Mouse (Mus musculus) c-Kit-positive CD71-positive TER-119-positive erythroid progenitor cells, embryonic 14.5 days (primary cell): Measurements from ENCODE around the gene Ppp1r1a.

Source experiments
- DNase-seq: peaks from one replicate; pipeline ENCODE4 v3.0.0-alpha.2; 2013; ENCODE audit warnings: low spot score

Gene Ppp1r1a

GRCm38 (mm10) chr15:103537822-103538213 is at the start of gene Ppp1r1a:
TSS of gene Ppp1r1a (minus strand) at chr15:103538003.
- DNase-seq: no peak

DNA sequence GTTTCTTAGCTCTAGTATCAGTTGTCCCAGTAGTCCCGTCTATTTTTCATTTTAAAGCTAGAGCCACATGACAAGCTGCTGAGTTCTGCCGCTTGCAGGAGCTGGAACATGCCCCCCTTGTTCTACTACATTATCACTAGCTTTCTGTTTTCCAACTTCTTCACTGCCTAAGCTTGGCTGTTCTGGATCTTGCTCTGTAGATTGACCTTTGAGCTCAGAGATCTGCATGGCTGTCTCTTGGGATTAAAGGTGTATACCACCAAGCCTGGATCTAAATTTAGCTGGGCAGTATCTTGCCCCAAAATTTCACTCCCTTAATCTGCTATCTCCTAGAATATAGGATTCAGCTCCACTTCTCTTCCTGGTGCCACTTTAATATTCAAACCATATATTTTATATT is 48.1 kb upstream of the Ppp1r1a start:
- DNase-seq: no peak

DNA sequence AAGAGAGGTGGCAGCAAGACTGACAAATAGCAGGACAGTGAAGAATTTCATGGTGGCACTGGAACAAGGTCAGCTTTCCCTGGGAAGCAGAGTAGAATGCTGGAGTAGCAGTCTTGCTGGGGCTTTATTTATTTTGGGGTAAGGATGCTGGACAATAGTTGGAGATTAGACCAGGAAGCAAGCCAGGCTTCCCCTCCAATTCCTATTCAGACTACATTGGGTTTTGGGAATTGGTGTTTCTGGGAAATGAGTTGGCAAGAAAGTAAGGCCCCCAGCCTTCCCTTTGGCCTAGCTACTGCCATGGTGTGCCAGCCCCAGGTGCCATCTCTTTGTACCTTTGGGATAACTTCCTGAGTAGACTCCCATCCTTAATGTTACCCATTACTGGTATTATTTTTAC is 27.2 kb upstream of the Ppp1r1a start, which contains the start of gene Glycam1:
TSS of gene Glycam1 (minus strand) at position 101 of the 400 bp plus-strand sequence.
- DNase-seq: no peak

DNA sequence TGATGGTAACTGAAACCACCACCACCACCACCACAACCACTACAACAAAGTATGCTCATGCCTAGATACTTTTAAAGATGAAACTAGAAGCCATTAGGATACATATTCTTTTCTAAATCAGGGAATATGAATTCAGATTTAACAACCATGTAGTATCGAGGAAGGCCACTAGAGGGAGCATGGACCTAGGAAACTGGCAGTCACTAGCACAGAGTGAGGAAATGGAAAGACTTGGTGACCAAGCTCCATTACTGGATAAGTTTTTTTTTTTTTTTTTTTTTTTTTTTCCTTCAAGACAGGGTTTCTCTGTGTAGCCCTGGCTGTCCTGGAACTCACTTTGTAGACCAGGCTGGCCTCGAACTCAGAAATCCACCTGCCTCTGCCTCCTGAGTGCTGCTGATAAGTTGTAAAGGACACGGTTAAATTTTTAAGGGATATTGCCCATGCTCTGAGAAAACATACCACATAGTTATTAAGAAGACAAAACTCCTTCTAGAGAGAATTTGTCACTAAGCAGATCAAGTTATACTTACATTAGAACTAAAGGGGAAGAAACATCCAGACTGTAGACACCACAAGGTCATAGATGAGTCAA is 14.4 kb upstream of the Ppp1r1a start:
- peak; percentile 27 for DNase-seq

GRCm38 (mm10) chr15:103551053-103551452 is 13.2 kb upstream of the Ppp1r1a start:
- DNase-seq: no peak

GRCm38 (mm10) chr15:103549475-103549874 is 11.7 kb upstream of the Ppp1r1a start:
- no peak for DNase-seq

DNA sequence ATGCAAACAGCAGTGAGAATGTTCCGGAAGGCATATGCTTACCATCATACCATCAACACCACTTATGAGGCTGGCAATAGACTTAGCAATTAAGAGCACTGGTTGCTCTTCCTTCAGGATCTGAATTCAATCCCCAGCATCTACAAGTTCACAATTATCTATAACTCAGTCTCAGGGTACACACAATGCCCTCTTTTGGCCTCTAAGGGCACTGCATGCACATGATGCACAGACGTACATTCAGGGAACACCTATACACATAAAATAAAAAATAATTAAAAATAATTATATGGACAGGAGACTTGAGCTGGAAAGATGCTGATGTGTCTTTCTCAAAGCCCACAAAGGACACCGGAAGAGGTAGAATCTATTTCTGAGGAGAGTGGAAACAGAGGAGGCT is 10.2 kb upstream of the Ppp1r1a start:
- DNase-seq: no peak

DNA sequence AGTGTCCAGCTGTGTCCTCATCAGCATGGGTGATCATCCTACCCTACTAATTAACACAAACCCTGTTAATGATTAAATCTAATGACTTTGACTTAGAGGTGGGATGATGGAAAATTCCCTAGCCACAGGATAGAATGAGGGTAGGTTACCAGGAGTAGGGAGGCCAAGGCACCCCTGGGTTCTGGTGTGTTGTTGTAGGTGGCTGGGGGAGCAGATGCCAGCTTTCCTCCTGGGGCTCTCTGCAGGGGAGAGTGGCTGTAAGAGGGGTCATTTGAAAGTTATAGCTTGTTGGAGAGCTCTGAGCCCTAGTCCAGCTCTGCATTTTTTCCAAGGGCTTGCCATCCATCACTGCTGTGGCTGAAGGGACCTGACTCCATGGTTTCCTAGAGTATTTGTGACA is 4.7 kb upstream of the Ppp1r1a start:
- no peak for DNase-seq

- DNase-seq: no peak
Measured at GRCm38 (mm10) chr15:103540646-103541045, 2.8 kb upstream of the Ppp1r1a start.

- no peak for DNase-seq
Measured at GRCm38 (mm10) chr15:103539259-103539658, 1.5 kb upstream of the Ppp1r1a start.

DNA sequence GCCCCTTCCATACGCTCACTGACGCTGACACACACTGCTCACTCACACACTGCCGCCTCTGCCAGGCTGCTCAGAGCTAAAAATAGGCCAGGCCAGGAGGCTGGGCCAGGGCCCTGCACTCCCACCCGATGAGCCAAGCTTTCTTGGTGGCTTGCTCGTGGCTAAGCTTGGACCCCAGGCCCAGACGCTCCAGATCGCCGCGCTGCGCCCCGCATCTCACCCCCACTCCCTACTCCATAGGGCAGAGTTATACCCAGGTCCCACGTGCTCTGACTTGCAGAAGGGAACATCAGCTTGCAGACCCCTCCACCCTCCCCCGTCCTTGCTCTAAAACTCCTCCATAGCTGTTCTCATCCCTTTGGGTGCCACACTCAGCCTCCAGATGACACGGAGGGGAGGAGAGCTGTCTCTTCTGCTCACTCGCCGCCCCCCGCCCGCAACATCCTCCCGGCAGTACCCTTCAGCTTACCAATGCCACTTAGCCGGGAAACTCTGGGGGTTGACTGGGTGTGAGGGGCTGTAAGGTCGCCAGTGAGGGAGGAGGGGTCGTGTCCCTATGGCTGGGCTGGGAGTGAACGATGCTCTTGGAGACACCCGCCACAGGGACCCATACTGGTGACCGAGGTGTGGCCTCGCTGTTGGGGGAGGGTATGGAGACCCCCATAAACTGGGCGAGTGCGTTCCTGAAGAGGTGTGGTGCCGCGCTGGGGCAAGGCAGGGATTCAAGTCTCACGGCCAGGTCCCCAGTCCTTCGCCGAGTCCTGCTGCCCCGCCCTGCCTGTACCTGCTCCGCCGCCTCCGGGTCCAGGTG is 587 bp downstream of the Ppp1r1a start:
- no peak for DNase-seq

GRCm38 (mm10) chr15:103536456-103536855 is 1.3 kb downstream of the Ppp1r1a start:
- no peak for DNase-seq

GRCm38 (mm10) chr15:103535786-103536185 is 2.0 kb downstream of the Ppp1r1a start:
- DNase-seq: no peak

DNA sequence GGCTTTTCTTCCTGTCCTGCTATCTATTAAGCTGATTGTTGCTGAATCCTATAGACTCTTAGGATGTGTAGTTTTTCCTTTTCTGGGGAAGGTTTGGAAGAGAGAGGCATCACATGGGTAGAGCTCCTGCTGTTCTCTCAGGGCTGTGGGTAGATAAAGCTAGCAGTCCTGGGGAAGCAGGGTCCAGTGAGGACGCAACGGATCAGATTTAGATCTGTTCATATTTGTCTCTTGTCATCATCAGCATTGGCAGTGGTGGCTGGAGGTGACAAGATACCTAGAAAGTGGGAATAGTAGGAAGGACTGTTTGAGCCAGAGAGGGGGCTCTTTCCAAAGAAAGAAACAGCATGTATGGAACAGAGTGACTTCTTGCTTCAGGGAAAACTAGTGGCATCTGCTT is 2.8 kb downstream of the Ppp1r1a start:
- no peak for DNase-seq

DNA sequence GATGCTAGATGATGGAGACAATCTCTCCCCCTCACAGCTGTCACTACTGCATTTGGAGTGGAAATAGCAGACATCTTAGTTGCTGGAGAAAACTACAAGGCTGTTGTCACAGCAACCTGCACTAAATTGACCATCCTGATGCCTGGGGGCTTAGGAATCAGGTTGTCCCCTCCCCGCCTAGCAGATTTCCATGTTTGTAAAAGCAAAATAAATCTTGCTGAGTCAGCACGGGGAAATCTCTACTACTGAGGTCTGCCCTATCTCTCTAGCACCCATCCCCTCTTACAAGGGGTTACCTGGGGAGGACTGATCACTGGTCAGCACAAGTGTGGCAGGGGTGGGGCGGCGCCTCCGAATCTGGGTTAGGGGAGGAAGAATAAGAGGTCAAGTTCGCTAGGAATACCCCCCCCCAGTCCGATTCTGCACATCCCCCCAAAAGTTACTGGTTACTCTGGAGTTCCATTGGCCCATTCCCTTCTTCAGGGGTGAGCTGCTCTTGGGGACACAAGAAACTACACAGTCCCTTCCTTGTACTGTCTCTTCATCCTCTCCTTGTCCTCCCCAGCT is 3.7 kb downstream of the Ppp1r1a start:
- DNase-seq: no peak

DNA sequence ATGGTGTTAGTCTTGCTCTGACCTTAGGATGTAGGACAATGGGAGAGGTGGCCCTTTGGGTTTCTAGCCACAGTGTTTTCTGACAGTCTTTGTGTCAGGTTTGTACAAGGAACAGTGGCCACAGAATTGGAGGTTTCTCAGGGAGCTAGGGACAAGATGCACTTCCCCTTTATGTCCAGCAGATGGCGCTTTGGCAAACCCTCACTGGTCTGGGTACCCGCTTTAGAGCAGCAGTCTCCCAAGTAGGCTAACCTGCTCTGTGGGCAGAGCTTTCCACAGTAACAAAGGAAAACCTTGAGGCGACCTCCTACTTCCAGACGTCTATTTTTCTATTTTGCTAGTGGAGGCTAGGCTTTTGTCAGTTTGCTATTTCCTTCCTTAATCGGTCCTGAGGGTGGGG is 7.4 kb downstream of the Ppp1r1a start:
- DNase-seq: peak; percentile 31

- no peak for DNase-seq
Measured at GRCm38 (mm10) chr15:103523156-103523555, 14.6 kb downstream of the Ppp1r1a start.

- no peak for DNase-seq
Measured at GRCm38 (mm10) chr15:103522458-103523099, 15.2 kb downstream of the Ppp1r1a start.

- no peak for DNase-seq
Measured at GRCm38 (mm10) chr15:103519386-103520378, 18.1 kb downstream of the Ppp1r1a start.

DNA sequence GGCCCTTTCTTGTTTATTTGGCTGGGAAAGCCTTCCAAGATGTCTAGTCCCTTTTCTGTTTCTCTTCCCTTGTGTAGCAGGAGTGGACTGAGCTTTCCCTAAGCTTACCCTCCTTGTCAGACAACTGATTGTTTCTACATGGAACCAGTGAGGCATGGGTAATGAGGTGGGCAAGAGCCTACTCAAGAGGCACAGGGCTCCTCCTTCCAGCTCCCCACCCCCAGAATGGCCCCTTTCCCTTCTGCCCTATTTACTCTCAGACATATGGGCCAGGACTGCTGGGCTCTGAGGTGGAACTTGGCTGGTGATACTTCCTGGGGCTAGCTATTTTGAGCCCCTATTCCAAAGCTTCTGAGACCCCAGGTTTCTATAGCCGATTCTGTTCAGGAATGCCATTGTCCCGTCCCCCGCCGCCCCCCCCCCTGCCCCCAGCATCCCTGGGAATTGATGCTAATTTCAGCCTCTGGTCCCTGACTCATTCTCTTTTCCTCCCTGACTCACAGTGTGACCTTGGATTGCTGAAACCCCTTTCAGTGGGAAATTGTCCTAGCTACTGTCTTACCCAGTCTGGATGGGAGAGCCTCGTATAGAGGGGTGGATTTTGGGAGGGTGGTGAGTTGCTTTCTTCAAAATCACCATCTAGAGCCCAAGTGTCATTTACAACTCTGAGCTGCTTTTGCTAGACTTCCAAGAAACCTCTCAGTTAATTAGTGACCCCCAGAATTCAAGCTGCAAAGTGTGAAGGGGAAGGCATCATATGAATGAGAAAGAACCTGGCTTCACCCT is 19.0 kb downstream of the Ppp1r1a start:
- no peak for DNase-seq

DNA sequence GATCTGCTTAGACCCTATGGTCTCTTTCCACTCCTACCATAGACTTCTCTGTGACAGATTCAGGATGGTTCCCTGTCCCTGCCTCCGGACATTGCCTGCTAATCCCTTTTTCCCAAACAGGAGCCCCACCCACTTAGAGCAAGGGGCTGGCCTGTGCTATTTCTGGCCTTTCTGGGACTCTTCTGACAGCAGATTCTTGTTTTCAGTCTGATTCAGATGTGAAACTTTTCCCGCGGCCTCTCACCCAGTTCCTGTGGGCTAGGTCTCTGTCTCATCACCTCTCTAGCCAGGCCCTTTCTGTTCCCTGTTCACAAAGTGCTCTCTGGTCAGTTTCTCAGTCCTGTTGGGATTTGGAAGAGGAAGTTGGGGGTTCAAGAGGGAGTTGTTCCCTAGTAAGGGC is 22.9 kb downstream of the Ppp1r1a start:
- DNase-seq: no peak
